Mouse (Mus musculus) left cerebral cortex, postnatal 36 days (tissue): ENCODE measurements at regions not wholly inside any gene's neighbourhood (a gene's known extent, or its start where the extent isn't known, plus 50 kb on each side); places are given as distances from the start of the nearest gene placed in this dataset.
A peak's percentile ranks its signal among the peaks of the same experiment; 100 is the strongest.

Experiments
- DNase-seq, 2 experiments: peaks; one replicate each; pipeline ENCODE4 v3.0.0; 2021 to 2022; ENCODE audit warnings: low spot score in 2 of 2, mixed read lengths in 1 of 2
- intact Hi-C: fragments of 180-260 bp; cut with DNase I; formaldehyde crosslinking; loops from one replicate; pipeline ENCODE4 v1.15.1; 2025

DNA sequence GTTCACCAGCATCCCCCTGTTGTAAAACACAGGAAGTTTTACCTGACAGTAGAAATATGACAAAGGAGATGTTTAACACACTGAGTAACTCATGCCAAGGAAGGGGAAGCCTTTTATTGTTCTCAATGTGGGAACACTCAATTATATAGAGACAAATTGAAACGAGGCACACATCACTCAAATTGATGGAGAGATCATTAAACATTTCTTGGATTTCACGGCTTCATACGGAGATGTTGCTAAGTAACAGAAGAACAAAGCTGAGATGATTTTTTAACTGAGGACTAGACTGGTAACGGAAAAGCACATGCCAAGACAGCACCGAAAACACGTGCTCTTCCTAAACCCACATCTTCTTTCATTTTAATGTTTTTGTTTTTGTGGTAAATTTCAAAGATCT, 437.0 kb upstream of the Intu start:
- intact Hi-C loops = no loop called here
- DNase-seq = no peak

DNA sequence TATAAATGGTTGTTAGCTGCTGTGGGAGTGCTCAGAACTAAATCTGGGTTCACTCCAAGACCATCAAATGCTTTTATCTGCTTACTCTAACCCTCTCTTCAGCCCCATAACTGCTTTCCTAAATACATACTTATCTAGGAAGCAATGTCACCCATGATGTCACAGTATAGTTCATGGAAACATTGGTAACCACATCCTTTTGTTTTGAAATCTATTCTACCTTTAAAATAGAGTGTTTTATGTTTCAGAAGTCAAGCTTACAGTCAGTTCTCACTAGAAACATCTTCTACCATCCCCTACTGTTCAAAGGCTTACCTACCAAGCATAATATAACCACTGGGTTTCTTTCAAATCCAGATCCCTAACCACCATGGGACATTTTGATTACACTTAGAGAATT, 436.4 kb upstream of the Intu start:
- DNase-seq = no peak
- intact Hi-C loops = no loop called here

- intact Hi-C loops = no loop called here
- no peak for DNase-seq
These were observed 428.4 kb upstream of the Intu start for GRCm38 (mm10) chr3:40102698-40103097.

DNA sequence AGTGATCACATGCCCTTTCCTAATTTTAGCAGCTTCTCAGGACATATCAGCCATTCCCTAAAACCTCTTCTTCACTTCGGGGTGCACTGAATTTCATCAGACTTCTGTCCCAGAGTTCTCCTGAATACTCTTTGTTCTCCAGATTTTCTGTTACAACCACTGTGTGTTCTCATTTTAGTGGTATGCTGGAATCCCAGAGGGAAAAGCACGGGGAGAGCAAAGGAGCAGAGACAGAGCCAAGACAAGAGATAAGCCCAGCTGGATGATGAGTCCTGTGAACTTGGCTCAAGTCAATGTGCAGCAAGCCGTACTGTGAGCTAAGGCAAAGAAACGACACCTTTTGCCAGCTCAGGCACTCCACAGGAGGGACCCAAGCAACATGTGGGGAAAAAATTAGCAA, 416.3 kb upstream of the Intu start:
- no peak for DNase-seq
- intact Hi-C loops = no loop called here

GRCm38 (mm10) chr3:40118551-40118950, 412.5 kb upstream of the Intu start:
- no peak for DNase-seq
- intact Hi-C loops = no loop called here

- no peak for DNase-seq
- intact Hi-C loops = no loop called here
These were observed 411.6 kb upstream of the Intu start for GRCm38 (mm10) chr3:40119462-40119861.

DNA sequence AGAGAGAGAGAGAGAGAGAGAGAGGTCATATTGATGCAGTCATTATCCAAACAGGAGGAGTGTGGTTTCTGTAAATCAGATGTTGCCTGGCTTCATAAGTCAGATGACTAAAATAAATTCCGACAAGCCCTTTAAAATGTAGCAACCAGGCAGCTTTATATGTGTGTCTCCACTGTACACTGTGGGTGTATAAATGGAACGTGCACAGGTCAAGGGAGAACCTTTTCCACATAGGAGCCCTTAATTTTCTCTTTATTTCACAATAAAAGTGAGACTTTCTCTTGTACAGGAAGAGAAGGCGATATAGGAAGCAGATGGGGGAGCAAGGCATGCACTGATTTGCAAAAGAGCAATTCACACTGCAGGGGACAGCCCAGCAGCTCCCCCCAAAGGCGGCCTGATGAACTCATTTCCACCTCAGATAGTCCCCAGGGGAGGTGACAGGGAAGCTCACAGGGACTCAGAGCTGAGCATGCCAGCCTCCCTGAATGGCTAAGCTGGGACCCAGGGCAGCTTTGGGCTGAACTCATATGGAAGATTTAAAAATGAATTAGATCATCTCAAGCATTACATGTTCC, 410.7 kb upstream of the Intu start:
- peak; percentile 37 to 59 for DNase-seq
- intact Hi-C loops = loop anchor here (5.0 kb wide), 1 partner anchor 1233 kb away; the partner anchor contains the start of gene Fat4

DNA sequence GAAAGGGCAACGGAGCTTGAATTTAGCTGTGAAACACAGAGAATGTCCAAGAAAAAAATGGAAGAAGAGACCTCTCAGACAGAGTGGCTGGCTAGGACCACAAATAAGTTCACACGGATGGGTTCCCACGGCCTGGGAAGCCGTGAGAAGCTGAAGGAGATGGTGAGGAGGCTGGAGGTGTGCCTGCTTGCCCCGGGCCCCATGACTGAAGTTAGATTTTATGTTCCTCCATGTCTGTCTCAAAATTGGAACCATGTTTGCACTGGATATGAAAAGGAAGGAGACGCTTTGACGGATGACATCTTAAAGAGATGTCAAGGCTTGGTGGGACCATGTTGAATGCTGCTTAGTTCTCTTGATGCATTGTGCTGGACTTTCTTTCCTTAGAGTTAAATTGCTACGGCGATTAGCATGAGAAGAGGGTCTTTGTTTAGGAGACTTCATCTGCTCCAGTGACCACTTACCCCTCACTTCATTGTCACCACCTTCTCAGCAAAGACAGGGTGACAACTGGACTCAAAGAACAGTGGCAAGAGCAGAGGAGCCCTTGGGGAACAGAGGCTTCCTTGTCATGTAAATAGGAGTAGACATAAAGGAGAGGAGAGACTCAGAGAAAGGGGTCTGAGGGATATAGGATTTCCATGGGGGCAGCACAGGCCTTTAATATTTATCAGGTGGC, 407.4 kb upstream of the Intu start:
- DNase-seq = no peak
- intact Hi-C loops = loop anchor here (5.0 kb wide), 1 partner anchor 1236 kb away; the partner anchor contains the start of gene Fat4

- intact Hi-C loops = no loop called here
- no peak for DNase-seq
These were observed 404.2 kb upstream of the Intu start for GRCm38 (mm10) chr3:40126903-40127302.

GRCm38 (mm10) chr3:40130858-40131584, 400.1 kb upstream of the Intu start:
- intact Hi-C loops = no loop called here
- no peak for DNase-seq

- no peak for DNase-seq
These were observed 392.4 kb upstream of the Intu start for GRCm38 (mm10) chr3:40138671-40139070.

DNA sequence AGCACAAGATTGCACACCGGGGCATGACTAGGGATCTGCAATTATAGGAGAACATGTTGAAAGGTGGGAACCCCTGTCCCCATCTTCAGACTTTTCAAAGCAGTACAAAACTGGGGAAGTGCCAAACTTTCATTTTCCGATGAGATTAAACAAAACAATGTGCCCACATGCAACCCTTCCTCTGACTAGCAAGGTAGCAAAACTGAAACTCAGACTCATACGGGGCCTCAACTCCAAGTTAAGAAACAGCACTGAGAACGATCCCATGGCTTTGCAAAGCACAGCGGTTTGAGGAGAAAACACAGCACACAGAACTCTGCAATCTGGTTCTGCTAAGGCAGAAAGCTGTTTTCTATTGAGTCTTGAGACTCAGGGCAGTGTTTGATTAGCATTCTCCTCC, 388.9 kb upstream of the Intu start:
- intact Hi-C loops = no loop called here
- no peak for DNase-seq

More at GRCm38 (mm10) chr3:40138671-40139070, 392.4 kb upstream of the Intu start:
- intact Hi-C loops = no loop called here

- DNase-seq = peak in 1 of 2 experiments; percentile 9
- intact Hi-C loops = no loop called here
These were observed 372.5 kb upstream of the Intu start for GRCm38 (mm10) chr3:40158631-40159030.

DNA sequence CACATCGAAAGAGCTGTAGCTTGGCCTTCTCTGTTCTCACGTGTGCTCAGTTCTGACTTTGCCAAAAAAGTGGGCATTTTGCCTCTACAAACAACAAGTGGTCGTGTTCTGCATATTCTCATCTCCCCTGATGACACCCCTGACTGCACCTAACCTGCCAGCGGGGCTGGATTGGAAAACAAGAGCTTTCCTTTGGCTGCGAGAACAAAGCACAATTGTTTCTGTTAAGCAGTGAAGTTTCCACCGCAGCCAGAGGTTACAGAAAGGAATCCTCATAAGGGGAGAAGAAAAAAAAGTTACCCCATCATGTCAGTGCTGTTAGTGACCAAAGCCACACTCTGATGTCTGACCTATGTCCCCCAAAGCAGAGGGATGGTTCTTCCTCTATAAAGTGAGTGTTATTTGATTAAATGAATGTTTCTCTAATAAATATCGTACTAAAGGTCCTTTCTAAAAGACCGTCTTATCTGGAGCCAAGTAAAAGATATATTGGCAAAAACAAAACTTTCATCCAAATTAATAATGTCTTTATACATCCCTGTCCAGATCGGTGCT, 371.4 kb upstream of the Intu start:
- intact Hi-C loops = no loop called here
- DNase-seq = no peak

DNA sequence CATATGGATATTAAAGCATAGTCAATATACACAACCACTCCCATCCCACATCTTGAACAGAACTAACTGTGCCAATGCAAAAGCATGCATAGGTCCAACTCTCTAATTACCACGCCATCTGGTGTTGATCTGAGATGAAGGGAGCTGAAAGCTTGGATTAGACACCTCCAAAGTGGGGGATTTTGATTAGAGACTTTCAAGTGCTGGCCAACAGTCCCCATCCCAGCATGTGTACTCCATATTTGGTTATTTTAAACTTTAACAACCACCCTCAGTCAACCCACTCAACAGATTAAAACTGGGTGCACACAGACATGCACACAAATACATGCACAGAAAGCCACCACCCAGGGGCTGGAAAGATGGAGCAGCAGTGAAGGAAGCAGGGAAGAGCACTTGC, 366.9 kb upstream of the Intu start:
- DNase-seq = peak in 1 of 2 experiments; percentile 11
- intact Hi-C loops = no loop called here

DNA sequence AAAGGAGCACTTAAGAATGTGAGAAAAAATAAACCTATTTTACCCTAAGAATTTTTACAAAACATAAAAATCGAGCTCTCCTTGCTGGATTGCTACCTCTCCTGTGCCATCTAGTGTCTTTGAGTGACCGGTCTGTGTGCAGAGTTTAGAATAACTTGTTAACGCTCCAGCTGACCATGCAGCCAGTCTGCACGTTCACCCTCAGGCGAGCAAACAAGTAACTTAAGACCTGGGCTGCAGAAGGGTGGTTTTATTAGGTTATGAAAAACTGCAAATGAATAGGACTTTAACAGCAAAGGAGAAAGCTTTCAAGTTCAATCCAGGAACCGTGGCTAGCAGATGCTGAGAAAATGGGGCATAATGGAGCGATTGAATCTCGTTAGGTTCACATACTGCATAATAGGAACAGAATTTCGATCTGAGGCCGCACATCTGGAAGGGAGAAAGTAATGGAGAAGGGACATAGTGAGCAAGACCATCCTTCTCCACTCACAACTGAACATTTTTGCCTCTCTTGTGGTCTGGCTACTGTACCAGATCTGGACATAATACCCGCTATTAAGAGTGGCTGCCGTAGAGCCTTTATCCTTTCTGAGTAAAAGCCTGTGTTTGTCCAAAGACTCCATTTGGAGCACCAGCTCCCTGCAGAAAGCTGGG, 363.0 kb upstream of the Intu start:
- DNase-seq = no peak
- intact Hi-C loops = no loop called here

DNA sequence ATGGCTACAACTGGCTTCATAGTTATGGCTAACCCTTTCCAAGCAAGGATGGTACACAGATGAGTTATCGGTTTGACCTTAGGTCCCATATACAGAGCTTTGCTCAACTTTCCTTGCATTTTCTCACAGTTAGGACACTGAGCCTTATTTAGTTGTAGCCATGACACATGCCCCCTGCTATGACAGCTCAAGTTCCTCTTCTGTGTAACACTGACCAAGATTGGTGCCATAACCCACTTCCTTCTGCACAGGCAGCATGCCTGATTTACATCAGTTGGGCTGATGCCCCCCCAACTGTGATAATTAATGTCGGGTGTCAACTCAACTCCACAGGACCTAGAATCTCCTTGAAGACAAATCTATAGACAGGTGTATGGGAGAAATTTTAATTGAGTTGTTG, 361.5 kb upstream of the Intu start:
- intact Hi-C loops = no loop called here
- DNase-seq = no peak

GRCm38 (mm10) chr3:40179726-40180317, 351.3 kb upstream of the Intu start:
- intact Hi-C loops = no loop called here
- no peak for DNase-seq

DNA sequence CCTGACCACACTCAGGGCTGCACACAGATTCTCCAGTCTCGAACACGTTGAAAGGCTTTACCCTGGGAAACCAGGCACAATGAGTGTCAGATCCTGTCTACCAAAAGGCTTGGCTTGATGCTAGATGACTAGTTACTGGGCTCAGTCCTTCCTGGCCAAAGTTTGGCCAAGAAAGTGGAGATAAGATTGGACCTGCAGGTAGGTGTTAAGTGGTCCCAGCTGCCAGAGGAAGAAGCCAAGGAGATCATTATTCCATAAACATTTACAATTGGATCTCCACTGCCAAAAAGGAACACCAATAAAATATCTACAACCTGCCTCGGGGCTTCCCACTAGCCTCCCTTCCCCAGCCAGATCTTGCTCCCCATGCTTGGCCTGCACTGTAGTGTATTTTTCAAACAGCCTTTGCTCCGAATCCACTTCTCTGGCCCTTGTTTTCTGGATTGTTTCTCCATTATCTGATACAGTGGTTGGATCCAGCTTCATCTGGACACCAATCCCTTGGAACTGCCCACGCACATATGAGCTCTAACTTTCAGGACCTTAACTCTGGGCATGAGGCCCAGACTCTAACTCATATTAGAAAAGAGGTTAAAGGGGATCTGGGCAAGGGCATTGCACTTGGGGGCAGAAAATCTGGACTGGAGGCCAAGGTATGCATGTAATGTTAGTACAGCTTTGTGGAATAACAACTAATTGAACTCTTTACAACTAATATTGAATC, 345.3 kb upstream of the Intu start:
- intact Hi-C loops = no loop called here
- DNase-seq = no peak
